Mouse (Mus musculus): ENCODE results near the gene Hist1h2bf. TPM values are rescaled to one million over a fixed set of nuclear protein-coding genes. Genes with fewer than 3 reads are reported as not detected.
"Not testable (repeated sequence)": the region's sequence is repeated elsewhere in the genome, so short reads cannot be mapped to it uniquely, and the experiment has no call there.

Hist1h2bf gene
- total RNA-seq, 2 experiments from 2014 or later = 10.2 to 10.9 TPM

GRCm38 (mm10) chr13:23571504-23572217, 2.3 kb downstream of the Hist1h2bf start:
- not testable (repeated sequence) for DNase-seq

GRCm38 (mm10) chr13:23571022-23571503, 2.9 kb downstream of the Hist1h2bf start, which contains the start of the genes Hist1h2ae and Hist1h2bg:
Gene Hist1h2ae (minus strand): TSS chr13:23571220.
Gene Hist1h2bg (plus strand): TSS chr13:23571396.
- DNase-seq = peak; percentile 81 to 82

GRCm38 (mm10) chr13:23570261-23571021, 3.6 kb downstream of the Hist1h2bf start:
- DNase-seq = not testable (repeated sequence)

GRCm38 (mm10) chr13:23564482-23564881, 9.5 kb downstream of the Hist1h2bf start:
- no peak for DNase-seq

GRCm38 (mm10) chr13:23562699-23563462, 11.1 kb downstream of the Hist1h2bf start:
- peak in 1 of 2 experiments; percentile 51 for DNase-seq

- DNase-seq = peak; percentile 95
Observed at GRCm38 (mm10) chr13:23561883-23562659, 11.9 kb downstream of the Hist1h2bf start, which contains the start of gene Hist1h3e. Gene Hist1h3e (minus strand): TSS chr13:23562369.

GRCm38 (mm10) chr13:23561531-23561882, 12.5 kb downstream of the Hist1h2bf start:
- DNase-seq = not testable (repeated sequence)

GRCm38 (mm10) chr13:23560699-23561098, 13.3 kb downstream of the Hist1h2bf start:
- DNase-seq = not testable (repeated sequence)

- no peak for DNase-seq
Observed at GRCm38 (mm10) chr13:23556906-23557305, 17.1 kb downstream of the Hist1h2bf start.

GRCm38 (mm10) chr13:23555839-23556416, 18.1 kb downstream of the Hist1h2bf start:
- peak; percentile 83 to 85 for DNase-seq

- DNase-seq = peak; percentile 75 to 76
Observed at GRCm38 (mm10) chr13:23554925-23555838, 18.8 kb downstream of the Hist1h2bf start.

GRCm38 (mm10) chr13:23554393-23554792, 19.6 kb downstream of the Hist1h2bf start:
- DNase-seq = no peak

- no peak for DNase-seq
Observed at GRCm38 (mm10) chr13:23552962-23553361, 21.0 kb downstream of the Hist1h2bf start, which contains the start of gene Hist1h1d. Gene Hist1h1d (plus strand): TSS chr13:23553262.

GRCm38 (mm10) chr13:23551931-23552914, 21.8 kb downstream of the Hist1h2bf start:
- no peak for DNase-seq

- peak; percentile 85 to 90 for DNase-seq
Observed at GRCm38 (mm10) chr13:23551146-23551834, 22.7 kb downstream of the Hist1h2bf start, which contains the start of gene Hist1h4f. Gene Hist1h4f (minus strand): TSS chr13:23551648.

- DNase-seq = no peak
Observed at GRCm38 (mm10) chr13:23550761-23551145, 23.2 kb downstream of the Hist1h2bf start.

- DNase-seq = no peak
Observed at GRCm38 (mm10) chr13:23546694-23547093, 27.3 kb downstream of the Hist1h2bf start.

GRCm38 (mm10) chr13:23544787-23545120, 29.2 kb downstream of the Hist1h2bf start:
- DNase-seq = not testable (repeated sequence)
